Mouse (Mus musculus) c-Kit-positive CD71-positive TER-119-negative erythroid progenitor cells, embryonic 14.5 days (primary cell): ENCODE results near the gene Prr19.
"Not testable (repeated sequence)": the region's sequence is repeated elsewhere in the genome, so short reads cannot be mapped to it uniquely, and the experiment has no call there.

Experiments used
- DNase-seq: peaks from one replicate; pipeline ENCODE4 v3.0.0-alpha.2; 2013; ENCODE audit warnings: low read depth

Prr19 gene

GRCm38 (mm10) chr7:25322058-25322484, 20.9 kb downstream of the Prr19 start:
- no peak for DNase-seq

DNA sequence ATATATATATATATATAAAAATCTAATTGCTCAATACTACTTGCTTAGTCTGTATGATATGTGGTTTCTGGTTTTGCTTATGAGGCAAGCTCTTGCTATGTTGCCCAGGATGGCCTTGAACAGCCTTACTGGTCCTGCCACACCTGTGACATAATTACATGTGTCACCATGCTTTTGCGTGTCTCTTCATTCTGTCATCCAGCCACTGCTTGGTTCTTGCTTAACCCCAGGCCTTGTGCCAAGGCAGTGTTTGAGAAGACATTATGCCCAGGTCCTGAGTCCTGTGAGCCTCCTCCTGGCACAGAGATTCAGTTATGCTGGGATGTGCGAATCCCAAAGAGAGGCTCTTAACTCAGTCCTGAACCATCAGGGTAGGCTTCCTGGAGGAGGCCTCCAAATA, 22.0 kb downstream of the Prr19 start:
- DNase-seq = no peak

DNA sequence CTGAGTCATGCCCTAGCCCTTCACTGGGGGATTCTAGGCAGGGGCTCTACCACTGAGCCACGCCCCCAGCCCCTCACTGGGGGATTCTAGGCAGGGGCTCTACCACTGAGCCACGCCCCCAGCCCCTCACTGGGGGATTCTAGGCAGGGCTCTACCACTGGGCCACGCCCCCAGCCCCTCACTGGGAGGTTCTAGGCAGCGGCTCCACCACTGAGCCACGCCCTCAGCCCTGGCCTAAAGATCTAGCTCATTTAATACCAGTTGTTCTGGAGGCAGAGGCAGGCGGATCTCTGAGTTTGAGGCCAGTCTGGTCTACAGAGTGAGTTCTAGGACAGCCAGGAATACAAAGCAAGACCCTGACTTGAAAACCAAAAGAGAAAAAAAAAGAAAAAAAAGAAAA, 24.2 kb downstream of the Prr19 start:
- DNase-seq = not testable (repeated sequence)

- DNase-seq = no peak
Observed at GRCm38 (mm10) chr7:25326233-25326632, 25.0 kb downstream of the Prr19 start.

DNA sequence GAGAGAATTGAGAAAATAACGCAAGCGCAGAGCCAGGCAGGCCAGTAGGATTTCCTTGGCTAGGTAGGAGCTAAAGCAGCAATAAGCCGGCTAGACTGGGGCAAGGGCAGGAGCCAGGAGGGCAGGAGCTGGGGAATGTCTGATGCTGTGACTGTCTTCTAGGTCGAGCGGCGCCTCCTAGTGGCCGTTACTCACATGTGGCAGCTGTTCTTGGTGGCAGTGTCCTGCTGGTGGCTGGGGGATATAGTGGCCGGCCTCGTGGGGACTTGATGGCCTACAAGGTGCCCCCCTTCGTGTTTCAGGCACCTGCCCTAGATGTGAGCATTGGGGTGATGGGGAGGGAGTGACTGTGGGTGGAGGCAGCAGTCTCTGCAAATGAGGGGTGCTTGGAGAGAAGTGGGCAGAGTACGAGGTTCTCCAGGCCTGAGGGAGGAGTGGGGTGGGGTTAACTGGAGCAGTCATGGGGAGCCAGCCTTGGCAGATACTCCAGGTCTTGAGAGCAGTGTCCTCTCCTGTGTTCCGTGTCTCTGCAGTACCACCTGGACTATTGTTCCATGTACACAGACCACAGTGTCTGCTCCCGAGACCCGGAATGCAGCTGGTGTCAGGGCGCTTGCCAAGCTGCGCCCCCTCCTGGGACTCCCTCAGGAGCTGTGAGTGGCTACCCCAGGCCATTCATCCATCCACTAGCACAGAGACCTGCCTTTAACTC, 32.5 kb downstream of the Prr19 start:
- peak; percentile 56 for DNase-seq

DNA sequence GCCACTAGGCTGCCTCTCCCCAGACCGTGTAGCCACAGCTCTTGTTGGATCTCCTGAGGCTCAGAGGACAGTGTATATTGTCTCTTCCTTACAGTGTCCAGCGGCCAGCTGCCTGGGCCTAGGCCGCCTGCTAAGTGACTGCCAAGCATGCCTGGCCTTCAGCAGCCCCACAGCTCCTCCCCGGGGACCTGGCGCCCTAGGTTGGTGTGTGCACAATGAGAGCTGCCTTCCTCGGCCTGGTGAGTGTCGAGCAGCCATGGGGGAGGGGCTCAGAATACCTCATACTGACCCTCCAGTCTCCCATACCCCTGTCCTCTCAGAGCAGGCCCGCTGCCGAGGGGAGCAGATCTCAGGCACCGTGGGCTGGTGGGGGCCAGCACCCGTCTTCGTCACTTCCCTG, 33.3 kb downstream of the Prr19 start:
- no peak for DNase-seq

DNA sequence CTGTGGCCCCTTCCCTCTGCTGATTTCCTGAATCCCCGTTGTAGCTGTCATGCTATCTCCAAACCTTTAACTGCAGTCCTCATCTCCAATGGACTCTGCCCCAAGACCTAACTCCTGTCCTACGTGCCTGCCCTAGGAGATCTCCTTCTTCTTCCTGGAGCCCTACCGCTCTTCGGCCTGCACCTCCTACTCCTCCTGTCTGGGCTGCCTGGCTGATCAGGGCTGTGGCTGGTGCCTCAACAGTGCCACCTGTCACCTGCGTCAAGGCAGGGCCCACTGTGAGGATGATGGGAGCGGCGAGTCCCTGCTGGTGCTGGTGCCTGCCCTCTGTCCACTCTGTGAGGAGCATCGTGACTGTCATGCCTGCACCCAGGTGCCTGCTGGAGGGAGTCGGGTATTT, 38.1 kb downstream of the Prr19 start:
- DNase-seq = no peak

GRCm38 (mm10) chr7:25341000-25341784, 40.0 kb downstream of the Prr19 start:
- no peak for DNase-seq

GRCm38 (mm10) chr7:25348861-25349260, 47.6 kb downstream of the Prr19 start:
- DNase-seq = no peak
